9 mouse cellular contexts compared by ENCODE assay signal in the genomic region with DNA sequence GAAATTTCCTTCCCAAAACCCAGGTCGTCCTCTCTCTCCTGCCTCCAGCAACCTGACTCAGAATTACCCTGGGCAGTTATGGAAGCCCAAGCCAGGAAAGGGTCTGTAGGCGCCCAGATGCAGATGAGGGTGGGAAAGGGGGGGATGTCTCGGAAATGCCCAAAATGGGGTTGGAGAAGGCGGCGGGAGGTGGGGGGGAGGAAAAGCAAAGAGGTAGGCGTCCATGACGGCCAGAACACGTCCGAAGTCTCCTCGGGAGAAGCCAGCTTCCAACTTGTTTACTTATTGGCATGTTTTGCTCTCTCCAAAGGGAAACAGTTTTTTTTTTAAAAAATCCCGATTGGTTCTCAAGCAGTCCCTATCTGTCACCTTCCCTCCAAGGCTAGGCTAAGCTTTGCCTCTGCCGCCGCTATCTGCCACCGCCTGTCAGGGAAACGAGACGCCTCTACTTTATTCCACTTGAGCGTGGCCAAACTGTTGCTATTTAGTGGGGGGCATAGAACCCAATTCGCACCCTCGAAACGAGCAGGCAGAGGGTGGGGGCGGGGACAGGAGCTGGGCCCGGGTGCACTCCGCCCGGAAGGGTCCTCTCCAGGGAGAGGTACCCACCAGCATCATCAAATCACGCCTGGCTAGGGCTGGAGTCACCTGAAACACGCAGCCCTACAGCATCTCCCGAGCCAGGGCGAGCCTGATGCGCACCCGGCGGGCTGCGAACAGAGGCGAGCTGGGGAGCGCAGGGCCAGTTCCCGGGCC.
DNase-seq lines count a peak whose midpoint lies in the region; ATAC-seq and TF ChIP-seq lines count a peak whose summit lies in the region.
"Had no signal": no experiment of that assay in that cellular context is flagged by ENCODE, and none has a peak within 500 bp of the region (broad histone marks: within the 10 kb centered on the region; RNA-seq: fewer than 3 reads in every experiment).

No protein-coding gene starts in this region.

- no peaks in the 10 kb centered on the region for H3K9me3 ChIP-seq in heart, embryonic 10.5 days
- no peaks in the 10 kb centered on the region for H3K9me3 ChIP-seq in ES-E14 (ENCODE audit: control insufficient read depth, insufficient read depth, low read depth, low read length)
- no peaks in the 10 kb centered on the region for H3K9me3 ChIP-seq in liver, embryonic 12.5 days (replicated peaks)

- H3K9ac ChIP-seq in ES-E14 (ENCODE audit: insufficient read depth, low read depth, low read length, poor library complexity, severe bottlenecking) = 0 out of 2 replicates have a peak overlapping the region, but pooled peaks have one; percentile 9
- H3K9ac ChIP-seq in liver, embryonic 12.5 days = no peak overlapping the region

- H3K27ac ChIP-seq in heart, embryonic 10.5 days = no peak overlapping the region
- no peak overlapping the region for H3K27ac ChIP-seq in ES-E14 (ENCODE audit: insufficient read depth, low read depth, low read length, poor library complexity, severe bottlenecking)
- H3K27ac ChIP-seq in liver, embryonic 12.5 days = no peak overlapping the region

- no peak for DNase-seq in heart, embryonic 10.5 days (ENCODE audit: low spot score)
- DNase-seq in heart, adult 8-10 months (ENCODE audit: low spot score) = no peak
- no peak for DNase-seq in ES-E14 (ENCODE audit: low read depth, low spot score)
- DNase-seq in cerebellum, postnatal 14 days = peak; percentile 59
- peak; percentile 42 to 55 for DNase-seq in heart, postnatal 14 days
- DNase-seq in testis, postnatal 10 days (ENCODE audit: low spot score) = peak; percentile 61
- no peak for DNase-seq in natural killer cell, adult 2 months (ENCODE audit: low spot score in 2 of 2)

- peaks cover 16% of the 10 kb centered on the region for H3K4me1 ChIP-seq in heart, embryonic 10.5 days
- H3K4me1 ChIP-seq in ES-E14 (ENCODE audit: control insufficient read depth in 2 of 2, insufficient read depth in 2 of 2, low read length in 2 of 2, poor library complexity in 1 of 2) = peaks cover 0 to 4% of the 10 kb centered on the region in 2 experiments; a peak in 1 of 4 replicates
- H3K4me1 ChIP-seq in liver, embryonic 12.5 days = no peaks in the 10 kb centered on the region

- peak overlapping the region; percentile 63 for H3K4me3 ChIP-seq in heart, embryonic 10.5 days
- H3K4me3 ChIP-seq in ES-E14 (ENCODE audit: insufficient read depth in 1 of 2, low read depth in 1 of 2, low read length in 2 of 2, poor library complexity in 1 of 2, severe bottlenecking in 1 of 2) = peak overlapping the region; percentile 67 to 87; a peak in 3 of 4 replicates
- H3K4me3 ChIP-seq in liver, embryonic 12.5 days = peak overlapping the region; percentile 40; the same call in 1 of the 2 replicates

- H3K36me3 ChIP-seq in heart, embryonic 10.5 days = no peaks in the 10 kb centered on the region
- no peaks in the 10 kb centered on the region for H3K36me3 ChIP-seq in ES-E14 (ENCODE audit: control insufficient read depth, insufficient read depth, low read length, poor library complexity, severe bottlenecking)
- no peaks in the 10 kb centered on the region for H3K36me3 ChIP-seq in liver, embryonic 12.5 days

- in situ Hi-C loops in ES-E14 (cut with MboI; ENCODE audit: low sequenced_read_pairs in 2 of 2, unreplicated experiment in 2 of 2) = no loop called here

- 2% methylated on average over 35 of the region's 35 CpGs for WGBS in heart, embryonic 10.5 days
- WGBS in liver, embryonic 12.5 days (ENCODE audit: insufficient replicate concordance) = 2% methylated on average over 35 of the region's 35 CpGs

- intact Hi-C loops in heart, postnatal 14 days (cut with DNase I) = no loop called here

- peak overlapping the region; percentile 62 for H3K4me2 ChIP-seq in liver, embryonic 12.5 days

- ATAC-seq in liver, embryonic 12.5 days = no peak
- ATAC-seq: Patski had no signal

- H3K27me3 ChIP-seq in heart, embryonic 10.5 days (ENCODE audit: insufficient read depth, poor library complexity, severe bottlenecking) = peaks cover 91% of the 10 kb centered on the region
- H3K27me3 ChIP-seq in liver, embryonic 12.5 days (replicated peaks) = peaks cover 83% of the 10 kb centered on the region

TF ChIP-seq in ES-E14, 5 proteins besides CTCF, POLR2A, EP300 and RAD21:
- TF ChIP-seq ZNF384 (IDR thresholded peaks at IDR 0.05; ENCODE audit: low read depth, low read length) (no peak), CHD2 (IDR thresholded peaks at IDR 0.05; ENCODE audit: low read depth, low read length) (no peak), MAFK (IDR thresholded peaks at IDR 0.05; ENCODE audit: insufficient read depth, low read depth, low read length) (no peak), HCFC1 (IDR thresholded peaks at IDR 0.05; ENCODE audit: borderline replicate concordance, insufficient read depth, low read length) (no peak), ZC3H11A (IDR thresholded peaks at IDR 0.05; ENCODE audit: borderline replicate concordance, low read depth, low read length) (no peak)
TF ChIP-seq in ES-E14: peak in this region for 0.

Comparison
In these comparisons a context has a peak if more than half of its experiments do, and no peak if none do; other contexts are left out.
1. DNase-seq: peak in cerebellum, postnatal 14 days (2 of 2), heart, postnatal 14 days (2 of 2) and testis, postnatal 10 days (single experiment); none in heart, embryonic 10.5 days (single experiment), heart, adult 8-10 months (single experiment), ES-E14 (single experiment) and natural killer cell, adult 2 months (0 of 2).
2. Peak in every context shown above with its lines, with median percentiles within 50 percentile points of each other: H3K4me3 ChIP-seq.